Mouse (Mus musculus): ENCODE measurements at regions not wholly inside any gene's neighbourhood (a gene's known extent, or its start where the extent isn't known, plus 50 kb on each side); places are given as distances from the start of the nearest gene placed in this dataset.

- DNase-seq (ENCODE audit: low spot score), result no peak
These were observed 115.3 kb downstream of the Rgs21 start for GRCm38 (mm10) chr1:144452141-144452540.

DNA sequence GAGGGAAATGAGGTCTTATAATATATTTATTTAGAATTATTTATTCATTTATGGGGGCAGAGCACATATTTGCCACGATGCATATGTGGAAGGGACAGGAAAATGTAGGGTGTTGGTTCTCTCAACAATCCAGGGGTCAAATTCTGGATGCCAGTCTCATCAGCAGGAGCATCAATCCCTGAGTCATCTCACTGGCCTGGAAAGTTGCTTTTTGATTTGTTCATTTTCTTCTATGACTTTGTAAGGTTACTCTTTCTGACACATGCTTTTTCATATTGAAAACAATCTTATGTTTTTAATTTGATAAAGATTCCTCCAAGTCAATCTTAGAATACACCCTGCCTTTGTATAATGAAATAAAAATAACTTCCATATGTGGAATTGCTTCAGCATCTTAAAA is 115.7 kb downstream of the Rgs21 start:
- DNase-seq (ENCODE audit: low spot score), result no peak

GRCm38 (mm10) chr1:144436617-144437016 is 130.8 kb downstream of the Rgs21 start:
- no peak for DNase-seq (ENCODE audit: low spot score)

DNA sequence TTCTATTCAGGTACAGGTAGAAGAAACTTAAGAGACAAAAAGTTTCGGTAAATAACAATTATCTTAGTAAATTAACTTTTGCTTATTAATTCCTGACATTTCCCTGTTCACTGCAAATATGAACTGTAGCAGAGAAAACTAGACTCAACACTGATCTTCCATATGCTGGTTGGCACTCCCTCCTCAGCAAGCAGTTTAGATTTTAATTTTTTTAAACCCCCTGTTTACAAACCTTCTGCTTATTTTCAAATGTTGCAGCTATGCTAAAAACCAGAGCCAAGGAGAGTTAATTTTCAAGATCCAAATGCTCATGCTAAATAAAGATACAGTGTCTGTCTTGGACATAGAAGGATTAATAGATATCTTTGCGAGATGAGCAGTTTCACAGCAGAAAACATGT is 134.7 kb downstream of the Rgs21 start:
- no peak for DNase-seq (ENCODE audit: low spot score)

DNA sequence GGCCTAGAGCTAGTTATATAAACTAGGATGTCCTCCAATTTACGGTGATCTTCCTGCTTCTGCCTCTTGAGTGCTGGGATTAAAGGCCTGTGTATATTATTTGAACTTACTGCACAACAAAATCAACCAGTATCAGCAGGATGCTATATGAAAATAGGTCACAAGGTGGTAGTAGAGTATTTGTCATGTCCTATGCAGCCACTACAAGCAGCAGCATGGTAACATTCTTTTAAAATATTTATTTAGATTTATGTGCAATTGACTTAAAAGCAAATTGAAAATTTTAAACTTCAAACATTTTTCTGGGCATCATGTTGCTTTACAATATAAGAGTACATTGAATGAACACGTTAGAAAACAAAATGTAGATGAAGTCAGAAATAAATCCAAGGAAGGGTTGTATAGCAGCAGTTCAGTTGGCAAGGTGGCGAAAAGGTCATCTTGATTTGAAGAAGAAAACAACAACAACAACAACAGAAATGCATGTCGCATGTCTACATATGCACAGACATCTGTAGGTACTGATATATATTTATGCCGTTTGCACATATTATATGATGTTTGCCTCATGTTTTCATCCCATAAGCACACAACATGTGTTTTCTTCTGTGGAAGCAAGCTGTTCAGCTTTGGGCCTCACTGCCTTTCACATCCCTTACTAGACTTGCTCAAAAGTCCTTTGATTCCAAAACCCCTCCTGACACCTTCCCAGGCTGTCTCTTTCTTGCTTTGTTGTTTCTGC is 135.8 kb downstream of the Rgs21 start:
- DNase-seq (ENCODE audit: low spot score), result no peak

DNA sequence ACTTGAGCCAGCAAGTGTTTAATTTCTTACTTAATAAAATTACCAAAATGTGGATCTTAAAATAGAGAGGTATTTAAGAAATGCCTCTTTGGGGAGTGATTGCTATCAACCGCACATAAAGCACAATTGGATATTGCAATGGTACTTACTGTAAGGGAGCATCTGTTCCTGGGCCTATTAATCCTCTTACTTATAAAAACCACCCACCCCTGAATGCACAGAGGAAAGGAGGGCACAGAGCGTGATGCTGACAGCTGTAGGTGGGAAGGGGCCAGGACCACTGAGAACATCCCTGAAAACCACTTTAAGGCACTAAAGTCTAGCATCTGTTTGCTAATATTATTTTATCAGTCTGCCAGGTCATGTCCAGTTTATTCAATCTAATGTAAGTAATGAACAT is 146.1 kb downstream of the Rgs21 start:
- DNase-seq (ENCODE audit: low spot score), result no peak

DNA sequence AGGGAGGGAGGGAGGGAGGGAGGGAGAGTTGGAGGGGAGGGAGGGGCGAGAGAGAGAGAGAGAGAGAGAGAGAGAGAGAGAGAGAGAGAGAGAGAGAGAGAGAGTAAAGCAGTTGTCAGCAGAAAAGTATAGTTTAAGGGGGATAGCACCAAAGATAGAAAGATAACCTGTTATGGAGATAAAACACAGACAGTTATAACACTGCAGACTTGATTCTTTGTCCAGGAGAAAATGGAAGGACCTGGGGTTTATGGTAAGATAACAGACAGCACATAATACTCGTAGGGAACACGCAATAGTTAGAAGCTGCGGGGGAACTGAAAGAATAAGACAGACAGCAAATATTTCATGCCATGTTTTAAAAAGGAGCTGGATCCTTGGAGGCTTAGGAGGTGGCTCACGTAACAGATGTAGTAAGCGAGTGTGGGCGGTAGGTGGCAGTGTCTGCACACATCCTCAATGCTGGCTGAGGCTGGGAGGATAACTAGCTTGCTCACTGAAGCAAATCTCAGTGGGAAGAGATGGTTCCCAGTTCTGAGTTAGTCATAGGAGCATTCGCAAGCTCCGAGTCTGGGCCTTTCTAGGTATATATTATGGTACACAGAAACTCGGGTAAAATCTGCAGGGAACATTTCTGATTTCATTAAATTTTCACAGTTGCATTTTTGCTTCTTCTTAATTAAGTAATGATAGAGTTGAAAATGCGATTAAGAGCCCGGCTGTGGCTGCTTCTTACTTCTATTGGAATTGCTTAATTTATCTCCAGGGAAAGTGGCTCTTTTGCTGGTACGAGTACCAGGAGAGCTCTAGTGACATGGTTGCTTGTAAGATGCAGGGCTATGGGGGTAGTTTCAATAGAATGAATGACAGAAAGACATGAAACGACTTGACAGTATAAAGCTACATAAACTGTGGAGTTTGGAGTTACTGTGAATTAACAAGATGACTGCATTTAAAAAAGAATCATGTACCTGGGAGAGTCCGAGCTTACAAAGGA is 157.6 kb upstream of the Rgs1 start:
- peak; percentile 38 for DNase-seq (ENCODE audit: low spot score)

- DNase-seq (ENCODE audit: low spot score), result no peak
These were observed 156.7 kb upstream of the Rgs1 start for GRCm38 (mm10) chr1:144405724-144406123.

GRCm38 (mm10) chr1:144405031-144405430 is 156.0 kb upstream of the Rgs1 start:
- no peak for DNase-seq (ENCODE audit: low spot score)

GRCm38 (mm10) chr1:144379991-144380594 is 131.1 kb upstream of the Rgs1 start:
- no peak for DNase-seq (ENCODE audit: low spot score)

- no peak for DNase-seq (ENCODE audit: low spot score)
These were observed 125.1 kb upstream of the Rgs1 start for GRCm38 (mm10) chr1:144374121-144374520.

DNA sequence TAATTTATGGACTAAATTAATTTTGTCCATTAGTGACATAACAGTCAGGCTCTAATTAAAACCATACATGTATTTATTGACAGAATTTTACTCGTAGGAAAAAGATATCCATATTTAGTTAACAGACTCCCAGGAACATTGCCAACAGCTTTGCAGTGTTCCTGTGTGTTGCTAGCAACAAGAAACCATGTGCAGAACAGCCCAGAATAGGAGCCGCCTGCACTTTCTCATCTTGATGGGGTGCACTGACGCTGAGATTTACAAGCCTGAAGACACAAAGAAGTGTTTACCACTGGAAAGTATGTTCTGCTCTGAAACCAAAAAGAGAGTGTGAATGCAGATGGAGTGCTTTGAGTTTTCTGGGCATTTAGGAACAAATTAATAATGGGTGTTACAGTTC is 118.5 kb upstream of the Rgs1 start:
- DNase-seq (ENCODE audit: low spot score), result no peak

GRCm38 (mm10) chr1:144355560-144356310 is 106.7 kb upstream of the Rgs1 start:
- no peak for DNase-seq (ENCODE audit: low spot score)

GRCm38 (mm10) chr1:144355041-144355440 is 106.0 kb upstream of the Rgs1 start:
- no peak for DNase-seq (ENCODE audit: low spot score)

DNA sequence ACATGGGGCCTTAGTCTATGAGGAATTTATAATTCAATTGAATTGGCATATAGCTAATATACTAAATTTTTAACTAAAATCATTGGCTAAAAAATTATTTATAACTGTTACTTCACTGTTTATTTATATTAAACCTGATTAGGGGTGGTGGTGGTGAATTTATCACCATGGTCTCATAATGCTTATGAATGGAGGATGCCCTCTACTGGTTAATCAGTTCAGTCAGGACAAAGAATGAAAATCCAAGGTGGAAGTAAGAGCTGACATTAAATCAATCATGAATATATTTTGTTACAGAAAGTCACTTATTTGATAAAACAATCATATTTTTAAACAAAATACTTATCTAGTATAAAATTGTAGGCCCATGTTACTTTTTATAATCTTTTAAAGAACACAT is 104.3 kb upstream of the Rgs1 start:
- DNase-seq (ENCODE audit: low spot score), result no peak

DNA sequence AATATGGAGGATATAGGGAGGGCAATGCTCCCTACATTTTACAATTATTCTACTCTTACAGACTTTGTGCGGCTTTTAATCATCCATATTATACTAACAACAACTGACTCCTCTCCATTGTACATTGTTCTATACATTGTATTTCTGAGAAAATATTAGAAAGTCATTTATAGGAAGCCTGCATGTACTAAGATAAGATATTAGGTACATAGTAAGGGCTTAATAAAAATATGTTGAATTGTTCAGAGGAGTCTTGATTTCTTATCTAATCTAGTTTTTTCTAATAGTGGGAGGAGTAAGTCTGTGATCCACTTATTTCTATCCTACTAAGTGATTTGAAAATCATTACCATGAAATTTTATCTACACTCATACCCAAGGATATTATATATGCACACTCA is 94.8 kb upstream of the Rgs1 start:
- DNase-seq (ENCODE audit: low spot score), result no peak

- DNase-seq (ENCODE audit: low spot score), result no peak
These were observed 94.3 kb upstream of the Rgs1 start for GRCm38 (mm10) chr1:144343299-144343698.

DNA sequence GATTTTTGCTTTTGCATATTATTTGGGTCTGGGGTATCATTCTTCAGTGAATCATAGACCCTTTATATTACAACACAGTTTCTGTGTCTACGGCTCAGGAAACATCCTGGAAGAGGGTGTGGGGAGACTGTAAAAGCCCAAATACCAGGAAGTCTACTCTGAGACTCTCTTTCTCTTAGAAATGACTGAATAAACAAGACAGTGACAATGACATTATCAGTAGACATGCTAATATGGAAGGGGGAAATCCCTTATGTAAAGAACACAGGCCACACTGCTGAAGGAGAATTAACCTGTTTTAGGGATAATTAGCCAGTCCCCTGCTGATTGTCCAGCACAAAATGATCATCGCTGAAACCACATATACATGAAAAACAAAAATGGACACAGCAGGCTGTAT is 88.5 kb upstream of the Rgs1 start:
- DNase-seq (ENCODE audit: low spot score), result no peak

DNA sequence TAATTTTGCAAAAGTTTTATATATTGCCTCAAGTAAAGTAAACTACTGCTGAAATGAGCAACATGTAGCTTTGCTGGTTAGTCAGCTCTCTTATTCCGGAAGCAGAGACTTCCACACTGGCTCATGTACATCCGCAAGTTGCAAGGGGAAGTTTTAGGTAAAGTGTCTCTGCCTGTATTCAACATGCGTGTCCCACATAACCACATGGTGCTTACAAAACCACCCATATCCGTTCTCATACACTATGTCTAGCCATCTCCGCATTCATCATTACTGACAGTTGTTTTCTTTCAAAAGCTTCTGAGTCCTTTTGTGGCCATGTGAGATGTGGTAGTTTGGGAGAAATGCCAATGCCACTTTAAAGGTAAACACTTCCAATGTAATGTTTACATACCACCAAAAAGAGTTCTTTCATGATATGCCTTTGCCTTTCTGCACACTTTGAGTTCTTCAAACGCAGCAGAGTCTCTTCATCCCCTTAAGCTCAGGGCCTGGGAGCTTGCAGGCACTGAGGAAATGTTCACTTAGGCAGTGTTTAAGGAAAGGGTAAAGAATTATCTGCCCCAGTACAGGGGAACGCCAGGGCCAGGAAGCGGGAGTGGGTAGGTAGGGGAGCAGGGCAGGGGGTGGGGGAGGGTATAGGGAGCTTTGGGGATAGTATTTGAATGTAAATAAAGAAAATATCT is 81.5 kb upstream of the Rgs1 start:
- no peak for DNase-seq (ENCODE audit: low spot score)

DNA sequence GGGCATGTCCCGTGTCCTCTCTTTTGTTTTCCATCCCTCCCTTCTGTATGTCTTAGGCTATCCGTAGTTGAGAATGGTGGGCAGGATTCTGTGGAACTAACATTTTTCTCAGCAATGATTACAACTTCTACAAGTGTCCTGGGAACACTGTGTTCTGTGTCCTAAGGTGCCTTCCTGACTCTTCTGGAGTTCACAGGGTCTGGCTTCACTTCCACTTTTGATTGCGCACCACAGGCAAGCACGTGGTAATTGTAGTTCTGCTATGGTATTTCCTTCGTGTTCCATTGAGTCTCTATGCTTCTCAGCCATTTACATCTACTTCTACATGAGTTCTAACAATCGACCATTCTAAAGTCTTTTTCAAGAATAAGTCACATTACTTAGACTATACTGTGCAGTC is 70.4 kb upstream of the Rgs1 start:
- DNase-seq (ENCODE audit: low spot score), result no peak

DNA sequence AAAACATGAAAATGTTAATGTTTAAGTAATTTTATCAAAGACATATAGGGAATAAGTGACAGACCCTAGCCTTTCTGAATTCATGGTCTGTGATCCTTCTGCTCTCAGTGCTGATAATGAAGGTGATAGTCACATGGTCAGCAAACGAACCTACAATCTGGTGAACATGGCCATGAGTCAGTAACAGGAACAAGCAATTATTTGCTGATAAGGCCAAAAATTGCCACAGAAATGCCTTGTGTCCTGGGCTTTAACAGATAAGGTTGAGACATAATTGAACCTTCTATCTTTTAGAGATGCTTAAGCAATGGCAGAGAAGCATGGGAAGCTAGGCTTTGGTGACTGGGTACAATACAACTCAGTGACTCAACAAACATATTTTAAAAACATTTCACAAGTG is 69.2 kb upstream of the Rgs1 start:
- no peak for DNase-seq (ENCODE audit: low spot score)
